Mouse (Mus musculus) layer of hippocampus, adult 18-20 months (tissue): ENCODE measurements around the gene Smim1. TPM values are rescaled to one million over a fixed set of nuclear protein-coding genes. Genes with fewer than 3 reads are reported as not detected.
A peak's percentile ranks its signal among the peaks of the same experiment; 100 is the strongest.

Experiments used
- DNase-seq, 2 experiments: peaks; one replicate each; pipeline ENCODE4 v3.0.0; 2022; ENCODE audit warnings: low spot score in 2 of 2
- long read RNA-seq: library from polyadenylated mRNA; stranded (forward); transcript quantifications from one replicate; pipeline ENCODE4 v2.0.0, GENCODE M21; 2021
- total RNA-seq, 2 experiments: library from RNA; stranded (reverse); gene quantifications; 2 replicates each; pipeline ENCODE4 v1.2.3; 2021

Gene Smim1
- 10 to 100 TPM; 10.3 to 12.5 TPM for total RNA-seq
- long read RNA-seq, full-length matches to known transcripts: 3 of 3 reads
- long read RNA-seq, partial matches to known transcripts: 0 of 3 reads
- long read RNA-seq, other reads (novel, unspliced or antisense): 0 of 3 reads

DNA sequence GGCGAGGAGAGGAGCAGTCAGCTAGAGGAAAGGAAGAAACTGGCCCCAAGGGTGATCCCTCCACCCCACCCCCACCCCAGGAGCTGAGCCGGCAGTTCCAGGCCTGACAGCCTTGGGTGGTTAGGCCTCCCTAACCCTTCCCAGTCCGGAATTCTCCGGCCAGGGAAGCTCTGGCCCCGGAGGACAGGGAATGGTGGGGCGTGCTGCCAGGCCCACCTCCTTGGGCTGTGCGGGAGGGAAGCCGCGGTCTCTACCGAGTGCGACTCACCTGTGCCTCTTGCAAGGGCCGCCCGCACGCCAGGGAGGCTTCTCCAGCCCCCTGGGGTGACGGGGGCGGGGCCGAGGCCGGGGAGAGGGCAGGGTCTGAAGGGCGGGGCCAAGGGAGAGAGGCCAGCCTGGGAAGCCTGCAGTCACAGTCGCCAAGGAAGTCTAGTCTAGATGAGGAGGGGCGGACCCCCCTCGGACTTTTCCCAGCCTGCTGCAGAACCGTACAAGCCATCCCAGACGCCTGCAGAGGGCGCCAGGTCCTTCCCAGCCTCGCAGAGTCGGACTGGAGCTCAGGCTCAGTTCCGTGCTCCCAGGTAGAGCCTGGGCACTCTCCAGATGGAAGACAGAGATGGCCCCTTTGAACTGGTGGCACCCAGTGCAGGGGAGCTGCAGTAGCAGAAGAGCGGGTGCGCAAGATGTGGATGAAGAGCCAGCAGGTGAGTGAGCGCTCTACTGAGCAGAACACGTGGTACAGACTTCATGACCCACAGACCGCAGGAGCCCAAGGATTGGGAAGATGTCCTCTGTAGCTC is at the start of gene Smim1:
Smim1 (minus strand) TSS at position 590 of the 800 bp plus-strand sequence.
- DNase-seq: peak in 1 of 2 experiments; percentile 72

DNA sequence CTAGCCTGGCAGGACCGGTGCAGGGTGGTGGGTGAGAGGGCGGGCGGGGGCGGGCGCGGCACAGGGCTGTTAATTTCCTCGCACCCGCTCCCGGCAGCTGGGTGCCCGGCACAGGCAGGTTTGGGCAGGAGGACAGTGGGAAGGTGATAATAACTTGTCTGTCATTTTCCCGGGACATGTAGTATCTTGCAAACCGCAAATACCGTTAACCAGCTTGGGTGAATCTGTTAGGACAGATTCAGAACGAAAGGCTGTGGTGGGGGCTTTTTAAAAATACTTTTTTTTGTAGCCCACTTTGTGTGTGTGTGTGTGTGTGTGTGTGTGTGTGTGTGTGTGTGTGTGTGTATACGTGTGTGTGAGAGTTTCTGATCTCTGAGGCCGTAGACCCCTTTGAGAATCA is 45.9 kb upstream of the Smim1 start:
- DNase-seq: peak in 1 of 2 experiments; percentile 21

DNA sequence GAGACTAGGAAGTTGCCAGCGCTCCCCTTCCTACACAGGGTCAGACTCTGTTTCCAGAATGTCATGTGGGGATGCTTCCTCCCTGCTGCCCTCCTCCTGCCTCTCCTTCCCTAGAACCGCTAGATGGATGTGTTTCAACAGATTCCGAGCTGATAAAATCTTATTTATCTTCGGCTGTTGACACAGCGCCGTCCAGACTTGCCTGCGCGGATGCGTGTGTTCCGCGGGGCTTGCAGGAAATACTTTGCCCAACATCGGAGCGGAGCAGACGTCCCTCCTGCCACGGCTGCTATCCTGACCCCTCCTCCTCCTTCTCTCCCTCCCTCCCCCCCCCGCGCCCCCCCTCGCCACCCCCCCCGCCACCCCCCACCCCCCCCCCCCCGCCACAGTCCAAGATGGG is 45.5 kb upstream of the Smim1 start:
- DNase-seq: no peak

DNA sequence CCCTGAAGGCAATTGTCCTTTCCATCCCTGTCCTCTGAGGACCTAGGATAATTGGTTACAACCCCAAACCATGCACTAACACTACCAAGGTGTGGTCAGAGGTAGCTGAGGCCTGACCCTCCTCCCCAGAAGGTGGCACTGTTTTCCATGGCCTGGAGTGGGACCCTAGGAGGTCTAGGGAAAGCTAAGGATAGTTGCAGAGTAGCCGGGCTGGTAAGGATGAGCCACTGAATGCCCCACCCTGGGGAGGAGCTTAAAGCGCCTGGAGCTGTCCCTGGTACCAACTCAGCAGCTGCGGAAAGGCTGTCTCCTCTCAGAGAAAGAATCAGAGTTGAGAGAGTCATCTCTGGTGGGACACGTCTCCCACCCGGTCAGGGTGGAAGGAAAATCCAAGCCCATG is 44.9 kb upstream of the Smim1 start:
- DNase-seq: no peak

DNA sequence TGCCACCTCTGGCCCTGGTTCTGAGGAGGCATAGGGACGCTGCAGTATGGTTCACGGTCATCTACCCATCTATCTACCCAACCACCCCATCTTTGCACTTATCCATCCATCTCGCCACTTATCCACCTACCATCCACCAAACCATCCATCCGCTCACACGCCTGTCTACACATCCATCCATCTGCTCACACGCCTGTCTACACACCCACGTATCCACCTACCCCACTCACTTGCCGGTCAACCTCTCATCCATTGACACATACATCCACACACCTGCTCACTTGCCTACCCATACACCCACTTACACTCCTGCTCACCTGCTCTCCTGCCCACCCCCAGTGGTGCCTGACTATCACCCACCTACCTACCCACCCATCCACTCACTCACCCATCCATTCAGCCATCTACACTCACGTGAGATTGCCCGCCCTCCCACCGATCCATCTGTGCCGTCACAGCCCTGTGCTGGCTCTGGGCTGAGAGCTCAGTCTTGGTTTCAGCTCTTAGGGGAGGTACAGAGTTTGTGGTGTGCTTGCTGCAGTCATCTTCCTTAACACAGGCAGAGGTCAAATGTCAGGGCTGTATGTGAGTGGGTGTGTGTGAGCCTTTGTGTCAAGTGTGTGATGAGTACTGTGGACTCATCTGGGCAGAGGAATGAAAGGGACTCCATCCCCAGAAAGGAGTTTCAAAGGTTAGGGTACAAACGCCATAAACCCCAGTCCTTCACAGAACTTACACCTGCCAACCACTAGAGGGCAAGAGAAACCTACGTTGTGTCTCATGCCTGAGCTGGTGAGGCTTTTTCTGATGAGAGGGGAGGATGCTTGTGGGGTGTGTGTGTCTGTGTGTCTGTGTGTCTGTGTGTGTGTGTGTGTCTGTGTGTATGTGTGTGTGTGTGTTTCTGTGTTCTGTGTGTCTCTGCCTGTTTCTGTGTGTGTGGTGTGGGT is 39.1 kb upstream of the Smim1 start:
- DNase-seq: peak; percentile 56 to 67

DNA sequence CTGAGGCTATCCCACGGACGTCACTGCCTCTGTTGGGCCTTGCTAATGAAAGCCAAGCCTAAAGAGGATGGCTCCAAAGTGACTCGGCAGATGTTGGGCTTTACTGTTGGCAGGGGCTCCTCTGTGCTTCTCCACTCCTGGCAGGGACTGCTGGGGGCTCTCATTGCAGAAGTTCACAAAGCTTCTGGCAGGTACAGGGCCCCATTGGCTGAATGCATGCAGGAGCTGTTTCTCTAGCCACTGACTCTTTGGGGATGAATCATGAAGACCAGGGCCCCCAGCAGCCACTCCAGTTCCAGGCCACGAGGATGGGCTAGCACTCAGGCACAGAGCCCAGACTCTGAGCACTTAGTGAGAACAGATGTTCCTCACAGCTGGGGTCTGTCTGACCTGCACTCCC is 31.7 kb upstream of the Smim1 start:
- no peak for DNase-seq

DNA sequence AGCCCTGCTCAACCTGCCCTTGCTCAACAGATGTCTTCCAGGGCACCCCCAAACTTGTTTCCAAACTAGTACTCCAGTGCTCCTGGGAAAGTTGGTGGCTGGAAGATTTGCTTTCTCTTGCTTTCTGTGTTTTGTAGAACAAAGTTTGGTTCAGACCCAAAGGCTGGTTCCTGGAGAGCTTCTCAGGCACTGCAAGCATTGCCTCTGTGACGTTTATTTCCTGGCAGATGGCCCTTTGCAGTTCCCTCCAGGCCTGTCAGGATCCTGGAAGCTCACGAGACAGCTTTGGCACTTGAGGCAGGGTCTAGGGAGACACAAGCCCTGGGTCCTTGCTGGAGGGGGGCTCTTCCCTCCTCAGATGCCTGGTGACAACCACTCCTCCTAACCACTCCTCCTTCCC is 30.6 kb upstream of the Smim1 start:
- DNase-seq: no peak

DNA sequence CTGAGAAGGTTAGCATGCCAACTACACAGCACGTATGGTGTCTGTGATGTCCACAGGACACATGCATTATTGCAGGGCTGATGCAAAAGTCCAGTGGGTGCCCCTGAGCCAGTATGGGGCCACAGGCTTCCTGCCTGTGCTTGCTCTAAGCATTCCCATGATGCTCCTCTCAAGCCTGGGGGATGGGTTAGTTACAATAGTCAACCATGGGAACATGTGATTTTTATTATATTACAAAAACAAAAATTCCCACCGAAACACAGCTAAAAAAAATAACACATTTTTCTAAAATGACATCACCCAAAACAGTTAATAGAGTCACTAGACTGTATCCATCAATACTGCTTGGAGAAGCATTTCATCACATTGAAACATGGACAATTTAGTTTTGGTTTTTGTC is 30.0 kb upstream of the Smim1 start:
- no peak for DNase-seq

DNA sequence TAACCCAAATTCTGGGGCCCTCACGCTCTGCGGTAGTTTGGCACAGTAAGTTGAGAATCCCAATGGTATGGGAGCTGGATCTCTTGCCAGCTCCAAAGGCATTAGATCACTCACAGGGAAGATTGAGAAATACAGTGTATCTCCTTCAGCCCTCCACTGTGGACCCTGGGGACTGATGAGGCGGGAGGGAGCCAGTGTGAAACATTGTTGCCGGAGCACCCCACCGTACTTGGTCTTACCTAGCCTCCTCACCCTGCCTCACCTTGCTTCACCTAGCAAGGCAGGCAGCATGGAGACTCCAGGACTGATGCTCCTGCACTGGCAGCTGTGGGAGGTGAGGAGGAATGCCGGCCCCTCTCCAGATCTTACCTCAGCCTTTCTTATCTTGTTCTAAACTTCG is 29.5 kb upstream of the Smim1 start:
- no peak for DNase-seq

DNA sequence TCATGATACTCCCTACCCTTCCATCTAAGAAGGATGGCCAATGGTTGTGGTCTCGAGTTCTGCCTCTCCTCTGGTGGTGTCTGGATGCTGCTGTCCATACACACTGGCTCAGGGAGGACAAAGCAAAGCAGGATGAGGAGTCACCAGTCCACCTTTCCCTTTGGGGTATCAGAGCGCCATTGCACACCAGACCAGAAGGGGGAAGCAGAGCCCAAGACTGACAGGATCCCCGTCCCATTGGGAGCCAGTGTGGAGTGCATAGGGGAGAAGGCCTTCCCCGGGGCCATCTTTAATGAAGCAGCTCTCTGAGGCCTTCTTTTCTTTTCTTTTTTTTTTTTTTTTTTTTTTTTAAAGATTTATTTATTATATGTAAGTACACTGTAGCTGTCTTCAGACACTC is 27.0 kb upstream of the Smim1 start:
- no peak for DNase-seq

DNA sequence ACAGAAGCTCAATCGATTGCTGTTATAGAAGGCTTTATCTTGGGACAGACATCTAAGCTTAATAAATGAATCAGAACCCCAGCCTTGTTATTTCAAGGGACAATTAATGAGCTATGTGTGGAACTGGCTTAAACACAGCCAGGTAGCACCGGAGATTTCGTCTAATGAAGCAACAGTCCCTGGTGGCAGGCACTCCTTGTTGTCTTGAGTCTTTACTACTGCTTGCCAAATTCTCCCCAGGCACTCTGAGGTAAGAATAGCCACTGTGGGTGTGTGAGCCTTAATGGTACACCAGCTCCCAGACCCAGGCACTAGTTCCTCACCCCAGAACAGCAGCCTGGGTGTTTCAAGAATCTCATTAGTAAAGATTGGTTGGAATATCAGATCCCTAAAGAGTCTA is 25.4 kb upstream of the Smim1 start:
- no peak for DNase-seq

DNA sequence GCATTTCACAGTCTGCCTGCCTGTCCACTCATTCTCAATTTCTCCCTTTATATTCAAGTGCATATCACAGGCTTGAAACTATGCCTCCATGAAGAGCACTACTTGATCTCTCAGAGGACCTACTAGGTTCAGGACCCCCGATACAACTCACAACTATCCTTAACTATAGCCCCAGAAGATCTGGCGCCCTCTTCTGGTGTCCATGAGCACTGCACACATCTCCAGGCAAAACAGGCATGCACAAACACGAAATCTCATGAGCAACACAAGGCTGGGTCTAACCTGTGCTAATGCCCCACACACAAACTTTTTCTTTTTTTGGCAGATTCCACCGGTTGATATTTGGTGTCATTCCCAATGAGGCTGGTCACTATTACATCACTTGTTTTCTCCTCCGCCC is 19.8 kb upstream of the Smim1 start:
- DNase-seq: no peak

DNA sequence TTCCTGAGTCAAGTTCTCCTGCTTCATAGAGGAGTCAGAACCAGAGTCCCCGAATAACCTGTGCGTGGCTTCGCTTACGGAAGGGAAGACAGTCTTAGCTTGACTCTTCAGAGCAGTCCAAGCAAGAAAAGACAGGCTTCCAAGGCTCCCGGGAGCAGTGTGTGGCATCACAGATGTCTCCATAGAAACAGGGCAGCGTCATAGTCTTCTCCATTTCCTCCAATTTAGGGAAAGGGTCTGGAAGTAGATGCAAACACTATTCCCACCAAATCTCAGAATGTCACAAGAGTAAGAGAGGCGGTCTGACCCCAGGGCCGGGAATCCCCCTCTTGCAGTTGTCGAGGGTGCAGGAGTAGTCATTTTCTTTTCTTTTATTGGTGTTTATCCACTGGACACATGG is 16.5 kb upstream of the Smim1 start, which contains the start of gene Ccdc27:
Ccdc27 (minus strand) TSS at position 101 of the 400 bp plus-strand sequence.
- no peak for DNase-seq

DNA sequence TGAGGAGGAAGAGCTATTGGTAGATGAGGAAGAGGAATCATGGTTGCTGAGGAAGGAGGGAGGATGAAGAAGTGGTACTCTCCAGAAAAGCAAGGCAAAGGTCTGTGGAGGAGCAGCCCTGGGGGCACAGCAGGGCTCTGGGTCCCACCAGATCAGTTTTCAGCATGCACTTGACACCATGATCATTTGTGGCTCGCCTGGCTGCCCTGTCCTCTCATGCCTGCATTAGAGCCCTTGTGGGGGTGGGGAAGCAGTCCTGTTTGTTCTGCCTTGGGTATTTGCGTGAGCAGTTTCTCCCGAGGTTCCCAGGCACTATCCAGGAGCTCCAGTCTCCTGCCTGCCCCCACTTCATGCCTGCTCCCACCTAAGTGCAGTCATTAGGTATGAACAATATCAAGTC is 11.1 kb upstream of the Smim1 start:
- DNase-seq: no peak

DNA sequence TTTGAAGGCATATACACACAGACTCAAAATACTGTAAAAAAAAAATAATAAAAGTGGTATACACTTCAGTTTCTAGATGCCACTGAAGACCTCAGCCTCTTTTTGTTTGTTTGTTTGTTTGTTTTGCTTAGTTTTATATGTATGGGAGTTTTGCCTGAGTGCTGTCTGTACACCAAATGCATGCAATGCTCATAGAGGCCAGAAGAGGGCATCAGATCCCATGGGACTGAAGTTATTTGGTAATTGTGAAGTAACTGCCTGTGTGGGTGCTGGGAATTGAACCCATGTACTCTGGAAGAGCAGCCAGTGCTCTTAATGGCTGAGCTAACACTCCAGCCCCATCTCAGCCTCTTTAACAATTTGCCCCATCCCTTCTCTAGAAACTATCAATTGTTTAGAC is 2.6 kb upstream of the Smim1 start:
- no peak for DNase-seq

DNA sequence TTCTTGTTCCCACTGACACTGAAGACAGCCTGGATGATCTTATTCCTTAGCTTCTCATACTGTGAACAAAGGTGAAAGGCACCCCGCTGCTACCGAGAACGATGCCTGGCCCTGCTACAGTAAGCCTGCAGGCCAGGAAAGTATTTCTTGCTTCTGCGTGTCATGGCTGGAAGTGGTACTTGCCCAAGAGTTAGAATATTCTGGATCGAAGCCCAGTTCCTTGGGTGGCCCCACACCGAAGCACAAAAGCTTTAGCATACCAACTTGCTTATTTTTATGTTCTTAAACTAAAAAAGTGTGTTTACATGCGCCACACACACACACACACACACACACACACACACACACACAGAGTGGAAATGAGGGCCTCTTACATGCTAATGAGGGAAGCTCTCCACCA is 2.0 kb upstream of the Smim1 start:
- DNase-seq: no peak

DNA sequence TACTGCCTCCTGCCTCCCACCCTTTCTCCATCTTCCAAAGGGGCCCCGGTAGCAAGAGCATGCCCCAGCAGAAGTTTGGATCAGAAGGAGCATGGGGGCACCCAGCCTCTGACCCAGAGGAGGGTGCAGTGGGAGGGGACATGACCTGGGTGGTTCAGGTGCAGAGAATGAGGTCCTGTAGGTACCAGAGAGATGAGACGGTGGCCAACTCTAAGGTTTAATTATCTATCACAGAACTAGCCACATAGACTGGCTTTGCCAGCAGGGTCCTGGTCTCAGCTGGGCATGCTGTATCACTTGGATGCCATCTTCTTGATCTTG is 371 bp upstream of the Smim1 start:
- no peak for DNase-seq

DNA sequence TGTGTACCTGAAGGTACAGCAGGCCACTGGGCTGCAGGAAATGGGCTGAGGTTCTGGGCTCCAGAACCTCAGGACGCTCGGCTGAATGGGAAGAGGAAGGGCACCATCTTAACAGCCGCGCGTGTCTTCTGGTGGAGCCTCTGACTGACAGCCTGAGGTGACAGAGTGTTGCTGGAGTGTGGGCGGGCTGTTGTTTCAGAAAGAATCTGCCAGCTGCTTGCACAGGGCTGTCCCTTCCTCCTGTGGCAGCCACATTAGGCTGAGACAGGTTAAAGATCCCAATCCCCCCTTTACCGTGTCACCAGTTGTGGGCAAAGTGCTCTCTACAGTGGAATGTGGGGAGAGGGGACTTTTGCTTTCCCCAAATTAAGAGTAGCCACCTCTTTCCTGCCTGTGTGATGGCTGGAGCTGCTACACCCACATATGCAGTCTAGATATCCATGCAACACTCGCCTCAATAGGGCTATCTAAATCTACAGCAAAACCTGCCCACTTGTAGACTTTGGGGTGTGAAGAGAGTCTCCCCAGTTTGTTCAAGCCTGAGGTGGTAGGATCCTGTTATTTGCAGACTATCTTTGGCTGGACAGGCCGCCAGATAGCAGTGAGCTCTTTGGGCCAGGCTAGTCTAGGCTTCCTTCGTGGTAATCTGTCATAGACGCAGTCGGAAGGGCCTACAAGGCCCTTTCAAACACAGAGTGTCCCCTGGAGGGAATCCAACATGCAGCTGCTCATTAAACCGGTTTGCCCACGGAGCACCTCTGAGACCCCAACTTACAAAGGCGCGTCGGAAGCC is 1.1 kb downstream of the Smim1 start:
- DNase-seq: no peak

DNA sequence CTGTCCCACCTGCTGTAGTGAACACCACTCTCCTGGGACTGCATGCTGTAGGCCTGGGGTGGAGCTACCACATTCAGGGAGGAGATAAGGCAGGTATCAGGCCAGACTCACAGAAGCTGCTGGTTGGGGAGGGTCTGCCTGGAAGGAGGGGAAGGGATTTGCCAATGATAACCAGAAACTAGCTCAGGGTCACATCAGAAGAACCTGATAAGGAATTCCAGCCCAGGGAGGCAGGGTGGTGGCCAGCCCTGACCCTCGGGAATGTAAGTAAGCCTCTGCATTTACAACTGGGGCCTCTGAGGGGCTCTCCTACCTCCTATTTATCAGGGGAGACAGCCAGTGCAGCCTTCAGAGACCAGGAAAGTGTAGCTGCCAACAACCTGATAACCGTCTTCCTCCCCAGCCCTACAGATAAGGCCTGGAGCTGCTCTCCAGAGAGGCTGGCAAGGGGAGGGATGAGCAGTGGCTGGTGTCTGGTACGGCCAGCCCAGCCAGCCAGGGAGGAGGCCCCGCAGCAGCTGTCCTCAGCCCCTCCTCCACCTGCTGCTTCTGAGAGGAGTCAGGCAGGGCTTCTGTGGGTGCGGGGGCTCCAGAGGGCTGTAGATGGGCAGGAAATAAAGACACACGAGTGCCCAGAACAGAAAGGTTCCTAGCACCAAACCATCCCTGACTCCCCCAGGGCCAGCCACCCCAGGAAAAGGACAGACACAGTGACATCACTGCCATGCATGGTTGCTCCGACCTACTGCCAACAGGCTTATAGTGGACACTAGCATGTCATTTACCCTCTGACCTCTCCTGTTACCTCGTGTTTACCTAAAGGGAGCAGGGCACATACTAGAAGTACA is 2.1 kb downstream of the Smim1 start:
- peak in 1 of 2 experiments; percentile 66 for DNase-seq

DNA sequence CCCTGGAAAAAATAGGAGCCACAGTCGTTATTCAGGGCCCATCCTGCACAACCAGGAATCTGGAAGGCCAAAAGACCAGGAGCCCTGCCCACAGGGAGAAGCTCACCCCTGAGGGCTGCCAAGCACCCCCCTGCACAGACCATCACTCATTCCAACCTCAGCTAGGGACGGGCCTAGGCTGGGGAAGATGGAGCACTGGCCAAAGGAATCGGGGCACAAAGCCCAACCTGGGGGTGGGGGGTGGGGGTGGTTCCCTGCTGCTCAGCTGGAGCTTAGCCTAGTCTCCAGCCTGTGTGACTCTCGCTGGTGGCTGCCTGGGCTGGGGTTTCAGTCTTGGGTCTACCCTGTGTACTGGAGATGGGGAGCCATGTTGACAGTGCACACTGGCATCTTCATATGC is 3.2 kb downstream of the Smim1 start:
- peak in 1 of 2 experiments; percentile 27 for DNase-seq
